Mouse (Mus musculus): ENCODE measurements around the gene Ap4m1. TPM values are rescaled to one million over a fixed set of nuclear protein-coding genes. Genes with fewer than 3 reads are reported as not detected.
A peak's percentile ranks its signal among the peaks of the same experiment; 100 is the strongest.

Ap4m1 gene
- polyA plus RNA-seq, 1 experiment from 2014 or later = 9.4 TPM

DNA sequence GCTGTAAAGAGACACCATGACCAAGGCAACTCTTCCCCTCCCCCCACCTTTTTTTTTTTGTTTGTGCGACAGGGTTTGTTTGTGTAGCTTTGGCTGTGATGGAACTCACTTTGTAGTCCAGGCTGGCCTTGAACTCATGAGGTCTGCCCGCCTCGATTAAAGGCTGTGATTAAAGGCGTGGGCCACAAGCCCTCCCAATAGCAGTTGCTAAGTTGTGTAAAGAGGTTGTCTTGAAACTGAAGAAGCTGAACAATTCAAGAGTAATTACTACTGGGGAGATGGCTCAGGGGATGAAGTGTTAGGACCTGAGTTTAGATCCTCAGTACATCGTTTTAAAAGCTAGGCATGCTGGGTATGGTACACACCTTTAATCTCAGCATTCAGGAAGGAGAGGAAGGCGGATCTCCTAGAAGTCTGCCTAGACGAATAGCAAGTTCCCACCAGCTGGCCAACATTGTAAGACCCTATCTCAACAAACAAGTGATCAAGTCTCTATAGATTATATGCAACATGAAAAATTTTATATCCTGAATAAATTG, 11.5 kb upstream of the Ap4m1 start:
- Histone ChIP-seq H3K9ac (ENCODE audit: low read length) (peak overlapping the region; percentile 76), H3K27me3 (ENCODE audit: control insufficient read depth, insufficient read depth, low read length) (no peaks in the 10 kb centered on the region), H3K36me3 (ENCODE audit: control insufficient read depth, insufficient read depth, low read length) (peaks cover 33% of the 10 kb centered on the region), H3K27ac (replicated peaks in 1 of 2; ENCODE audit: control insufficient read depth in 1 of 2, insufficient read depth in 1 of 2, low read depth in 2 of 2, low read length in 2 of 2) (0 out of 4 replicates have a peak overlapping the region, but pooled peaks of 1 of the 2 experiments have one; percentile 56), H3K9me3 (ENCODE audit: control insufficient read depth, low read length) (no peaks in the 10 kb centered on the region), H3K4me2 (ENCODE audit: low read length) (peak overlapping the region; percentile 80), H3K4me1 (ENCODE audit: control insufficient read depth in 2 of 2, insufficient read depth in 2 of 2, low read length in 2 of 2) (peaks cover 0 to 13% of the 10 kb centered on the region in 2 experiments; a peak in 2 of 4 replicates), H3K4me3 (ENCODE audit: control insufficient read depth in 1 of 2, insufficient read depth in 1 of 2, low read depth in 1 of 2, low read length in 2 of 2) (peak overlapping the region in 1 of 2 experiments; percentile 63; a peak in 3 of 4 replicates)
- no peak for ATAC-seq (ENCODE audit: insufficient number of reproducible peaks, insufficient read depth, low FRiP score, low read depth)
- WGBS = 67% methylated on average over 7 of the region's 7 CpGs

DNA sequence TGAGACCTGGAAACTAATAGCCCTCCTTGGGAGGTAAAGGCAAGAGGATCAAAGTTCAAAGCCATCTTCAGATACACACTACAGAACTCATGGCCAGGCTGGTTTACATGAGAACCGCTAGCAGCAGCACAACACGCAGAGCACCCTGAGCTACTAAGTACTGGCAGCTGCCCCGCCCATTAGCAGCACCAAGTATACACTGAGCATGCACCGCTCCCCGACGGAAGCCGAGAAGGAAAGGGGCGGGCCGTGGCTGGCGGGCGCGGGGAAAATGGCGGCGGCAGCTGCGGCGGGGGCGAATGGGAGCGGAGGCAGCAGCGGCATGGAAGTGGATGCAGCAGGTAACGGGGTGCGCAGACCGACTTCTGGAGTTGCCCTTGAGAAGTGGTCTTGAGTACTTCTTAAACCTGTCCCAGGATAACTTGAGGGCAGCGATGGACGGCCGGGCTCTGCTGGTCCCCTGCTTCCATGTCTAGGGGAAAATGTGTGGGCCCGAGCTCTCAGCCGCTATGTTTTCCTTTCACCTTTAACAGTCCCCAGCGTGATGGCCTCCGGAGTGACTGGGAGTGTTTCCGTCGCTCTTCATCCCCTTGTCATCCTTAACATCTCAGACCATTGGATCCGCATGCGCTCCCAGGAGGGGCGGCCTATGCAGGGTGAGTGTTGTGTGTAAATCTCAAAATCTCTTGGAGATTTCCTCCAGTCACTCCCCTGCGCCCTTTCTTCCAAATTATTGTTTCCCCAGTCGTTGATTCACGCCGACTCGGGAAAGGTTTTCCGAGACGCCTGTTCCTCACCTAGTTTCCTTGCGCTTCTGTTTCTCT, 10.7 kb upstream of the Ap4m1 start, which contains the start of gene Cops6:
Gene Cops6, plus strand, starts transcription at position 230 of the 824 bp plus-strand sequence.
- peak within 1 kb of the TSS; percentile 76 for H3K9ac ChIP-seq (ENCODE audit: low read length)
- H3K36me3 ChIP-seq (ENCODE audit: control insufficient read depth, insufficient read depth, low read length) = peaks cover 40% of the 10 kb centered on the region
- peaks cover 0 to 13% of the 10 kb centered on the region in 2 experiments; a peak in 2 of 4 replicates for H3K4me1 ChIP-seq (ENCODE audit: control insufficient read depth in 2 of 2, insufficient read depth in 2 of 2, low read length in 2 of 2)
- ATAC-seq (ENCODE audit: insufficient number of reproducible peaks, insufficient read depth, low FRiP score, low read depth) = peak; percentile 90
- under 1% methylated on average over 42 of the region's 42 CpGs for WGBS
- no peaks in the 10 kb centered on the region for H3K9me3 ChIP-seq (ENCODE audit: control insufficient read depth, low read length)
- no peaks in the 10 kb centered on the region for H3K27me3 ChIP-seq (ENCODE audit: control insufficient read depth, insufficient read depth, low read length)
- H3K4me3 ChIP-seq (ENCODE audit: control insufficient read depth in 1 of 2, insufficient read depth in 1 of 2, low read depth in 1 of 2, low read length in 2 of 2) = peak within 1 kb of the TSS; percentile 63 to 92
- peak within 1 kb of the TSS; percentile 56 to 74 for H3K27ac ChIP-seq (replicated peaks in 1 of 2; ENCODE audit: control insufficient read depth in 1 of 2, insufficient read depth in 1 of 2, low read depth in 2 of 2, low read length in 2 of 2)
- peak within 1 kb of the TSS; percentile 80 for H3K4me2 ChIP-seq (ENCODE audit: low read length)

DNA sequence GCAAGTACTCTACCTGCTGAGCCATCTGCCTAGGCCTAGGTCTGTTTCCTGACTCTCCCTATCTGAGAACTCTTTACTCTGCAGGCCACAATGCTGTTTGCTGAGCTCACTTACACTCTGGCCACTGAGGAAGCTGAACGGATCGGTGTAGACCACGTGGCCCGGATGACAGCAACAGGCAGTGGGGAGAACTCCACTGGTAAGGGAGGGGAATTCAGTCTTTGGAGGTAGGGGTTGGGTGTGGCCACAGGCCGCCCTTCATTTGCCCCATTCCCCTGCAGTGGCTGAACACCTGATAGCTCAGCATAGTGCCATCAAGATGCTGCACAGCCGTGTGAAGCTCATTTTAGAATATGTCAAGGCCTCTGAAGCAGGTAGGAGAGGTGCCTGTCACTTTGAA, 8.8 kb upstream of the Ap4m1 start:
- ATAC-seq (ENCODE audit: insufficient number of reproducible peaks, insufficient read depth, low FRiP score, low read depth) = no peak

DNA sequence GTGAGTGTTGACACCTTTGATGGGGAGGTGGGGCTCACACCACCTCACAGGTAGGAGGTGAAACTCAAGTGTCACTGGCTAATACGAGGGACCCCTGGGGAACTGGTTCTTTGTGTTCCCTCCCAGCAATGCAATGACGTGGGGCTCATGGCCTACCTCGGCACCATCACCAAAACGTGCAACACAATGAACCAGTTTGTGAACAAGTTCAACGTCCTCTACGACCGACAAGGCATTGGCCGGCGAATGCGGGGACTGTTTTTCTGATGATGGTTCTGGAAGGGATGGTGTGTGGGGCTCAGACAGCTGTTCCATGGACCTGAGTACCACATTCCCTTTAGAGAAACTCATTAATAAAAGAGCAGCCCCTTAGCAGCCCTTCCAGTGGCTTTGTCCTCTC, 8.2 kb upstream of the Ap4m1 start:
- H3K27me3 ChIP-seq (ENCODE audit: control insufficient read depth, insufficient read depth, low read length) = no peaks in the 10 kb centered on the region
- H3K4me1 ChIP-seq (ENCODE audit: control insufficient read depth in 2 of 2, insufficient read depth in 2 of 2, low read length in 2 of 2) = peaks cover 0 to 13% of the 10 kb centered on the region in 2 experiments; a peak in 2 of 4 replicates
- no peak for ATAC-seq (ENCODE audit: insufficient number of reproducible peaks, insufficient read depth, low FRiP score, low read depth)
- WGBS = 78% methylated on average over 10 of the region's 10 CpGs
- H3K9ac ChIP-seq (ENCODE audit: low read length) = no peak overlapping the region
- H3K27ac ChIP-seq (replicated peaks in 1 of 2; ENCODE audit: control insufficient read depth in 1 of 2, insufficient read depth in 1 of 2, low read depth in 2 of 2, low read length in 2 of 2) = no peak overlapping the region
- no peak overlapping the region for H3K4me3 ChIP-seq (ENCODE audit: control insufficient read depth in 1 of 2, insufficient read depth in 1 of 2, low read depth in 1 of 2, low read length in 2 of 2)
- peaks cover 66% of the 10 kb centered on the region for H3K36me3 ChIP-seq (ENCODE audit: control insufficient read depth, insufficient read depth, low read length)
- no peak overlapping the region for H3K4me2 ChIP-seq (ENCODE audit: low read length)
- no peaks in the 10 kb centered on the region for H3K9me3 ChIP-seq (ENCODE audit: control insufficient read depth, low read length)

More for the DNA sequence above, 8.8 kb upstream of the Ap4m1 start:
- Histone ChIP-seq H3K27ac (replicated peaks in 1 of 2; ENCODE audit: control insufficient read depth in 1 of 2, insufficient read depth in 1 of 2, low read depth in 2 of 2, low read length in 2 of 2) (no peak overlapping the region), H3K4me2 (ENCODE audit: low read length) (no peak overlapping the region), H3K9ac (ENCODE audit: low read length) (no peak overlapping the region), H3K9me3 (ENCODE audit: control insufficient read depth, low read length) (no peaks in the 10 kb centered on the region), H3K36me3 (ENCODE audit: control insufficient read depth, insufficient read depth, low read length) (peaks cover 60% of the 10 kb centered on the region), H3K4me1 (ENCODE audit: control insufficient read depth in 2 of 2, insufficient read depth in 2 of 2, low read length in 2 of 2) (peaks cover 0 to 13% of the 10 kb centered on the region in 2 experiments; a peak in 2 of 4 replicates), H3K4me3 (ENCODE audit: control insufficient read depth in 1 of 2, insufficient read depth in 1 of 2, low read depth in 1 of 2, low read length in 2 of 2) (no peak overlapping the region), H3K27me3 (ENCODE audit: control insufficient read depth, insufficient read depth, low read length) (no peaks in the 10 kb centered on the region)
- 75% methylated on average over 6 of the region's 6 CpGs for WGBS

DNA sequence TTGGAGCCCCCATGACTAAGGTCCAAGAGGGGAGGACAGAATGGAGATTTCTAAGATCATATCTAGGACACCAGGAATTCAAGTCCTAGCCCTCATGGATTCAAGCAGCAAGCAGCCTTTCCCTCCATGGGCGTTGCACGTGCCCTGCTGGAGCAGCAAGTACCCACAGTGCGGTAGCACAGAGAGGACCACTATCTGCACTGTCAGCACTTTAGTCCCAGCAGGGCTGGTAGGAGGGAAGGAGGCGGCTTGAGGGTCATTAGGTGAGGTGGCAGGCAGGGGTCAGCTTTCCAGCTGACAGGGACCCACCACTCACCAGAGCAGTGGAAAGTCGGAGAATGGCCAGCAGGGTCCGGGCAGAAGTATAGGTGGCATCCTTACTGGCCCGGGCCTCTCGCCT, 6.2 kb upstream of the Ap4m1 start:
- H3K27ac ChIP-seq (replicated peaks in 1 of 2; ENCODE audit: control insufficient read depth in 1 of 2, insufficient read depth in 1 of 2, low read depth in 2 of 2, low read length in 2 of 2) = no peak overlapping the region
- H3K9ac ChIP-seq (ENCODE audit: low read length) = no peak overlapping the region
- ATAC-seq (ENCODE audit: insufficient number of reproducible peaks, insufficient read depth, low FRiP score, low read depth) = no peak
- peaks cover 0 to 17% of the 10 kb centered on the region in 2 experiments; a peak in 2 of 4 replicates for H3K4me1 ChIP-seq (ENCODE audit: control insufficient read depth in 2 of 2, insufficient read depth in 2 of 2, low read length in 2 of 2)
- no peak overlapping the region for H3K4me3 ChIP-seq (ENCODE audit: control insufficient read depth in 1 of 2, insufficient read depth in 1 of 2, low read depth in 1 of 2, low read length in 2 of 2)
- no peaks in the 10 kb centered on the region for H3K27me3 ChIP-seq (ENCODE audit: control insufficient read depth, insufficient read depth, low read length)
- WGBS = 72% methylated on average over 8 of the region's 8 CpGs
- peaks cover 79% of the 10 kb centered on the region for H3K36me3 ChIP-seq (ENCODE audit: control insufficient read depth, insufficient read depth, low read length)
- no peak overlapping the region for H3K4me2 ChIP-seq (ENCODE audit: low read length)
- H3K9me3 ChIP-seq (ENCODE audit: control insufficient read depth, low read length) = no peaks in the 10 kb centered on the region

DNA sequence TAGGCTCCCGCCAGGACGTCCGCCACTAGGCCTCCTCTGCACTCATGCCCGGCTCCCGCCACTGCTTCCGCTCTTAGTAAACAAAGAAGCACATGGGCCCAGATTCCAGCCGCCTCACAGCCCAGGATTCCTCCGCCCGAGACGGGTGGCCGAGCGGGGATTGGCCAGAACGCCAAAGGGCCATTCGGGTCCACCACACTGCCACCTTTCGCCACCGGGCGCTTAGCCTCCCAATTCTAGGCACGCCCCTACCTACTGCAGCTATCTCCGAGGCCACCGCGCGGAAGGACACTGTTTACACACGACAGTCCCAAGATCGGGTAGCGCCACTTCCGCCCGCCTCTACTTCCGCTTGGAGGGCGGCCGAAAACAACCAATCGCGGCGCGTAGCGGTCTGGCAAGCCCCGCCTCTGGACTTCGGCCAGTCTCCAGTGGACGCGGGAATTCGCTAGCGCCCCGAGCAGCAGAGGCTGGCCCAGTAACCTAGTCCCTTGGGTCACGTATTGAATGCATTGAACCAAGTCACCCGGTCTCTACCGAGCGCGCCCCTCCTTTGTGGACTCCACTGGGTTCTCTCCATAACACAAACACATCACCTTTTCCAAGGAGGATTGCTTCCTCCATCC, 753 bp upstream of the Ap4m1 start:
- Histone ChIP-seq H3K27me3 (ENCODE audit: control insufficient read depth, insufficient read depth, low read length) (no peaks in the 10 kb centered on the region), H3K36me3 (ENCODE audit: control insufficient read depth, insufficient read depth, low read length) (peaks cover 62% of the 10 kb centered on the region), H3K4me3 (ENCODE audit: control insufficient read depth in 1 of 2, insufficient read depth in 1 of 2, low read depth in 1 of 2, low read length in 2 of 2) (peak overlapping the region; percentile 63 to 75), H3K9me3 (ENCODE audit: control insufficient read depth, low read length) (no peaks in the 10 kb centered on the region), H3K4me1 (ENCODE audit: control insufficient read depth in 2 of 2, insufficient read depth in 2 of 2, low read length in 2 of 2) (peaks cover 3 to 17% of the 10 kb centered on the region in 2 experiments; a peak in 3 of 4 replicates), H3K27ac (replicated peaks in 1 of 2; ENCODE audit: control insufficient read depth in 1 of 2, insufficient read depth in 1 of 2, low read depth in 2 of 2, low read length in 2 of 2) (peak overlapping the region; percentile 89 to 90), H3K9ac (ENCODE audit: low read length) (peak overlapping the region; percentile 84), H3K4me2 (ENCODE audit: low read length) (peak overlapping the region; percentile 94)
- peak; percentile 87 for ATAC-seq (ENCODE audit: insufficient number of reproducible peaks, insufficient read depth, low FRiP score, low read depth)
- WGBS = under 1% methylated on average over 47 of the region's 47 CpGs

DNA sequence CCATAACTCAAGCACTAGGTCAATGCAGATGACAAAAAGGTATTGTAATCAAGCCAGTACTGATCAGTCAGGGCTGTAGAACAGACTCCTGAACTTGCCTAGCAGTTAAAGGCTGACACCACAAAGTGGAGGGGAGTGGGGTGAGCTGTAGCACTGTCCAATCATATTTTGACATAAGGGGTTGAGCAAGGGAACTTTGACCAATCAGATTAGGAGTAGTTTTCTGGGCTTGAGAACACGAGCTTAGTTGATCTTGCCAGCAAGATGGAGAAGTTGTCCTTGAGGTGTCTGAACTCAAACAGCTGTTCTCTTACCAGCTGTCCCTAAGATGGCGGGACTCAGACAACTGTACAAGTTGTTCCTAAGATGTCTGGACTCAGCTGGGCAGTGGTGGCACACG, 1.4 kb downstream of the Ap4m1 start:
- Histone ChIP-seq H3K9me3 (ENCODE audit: control insufficient read depth, low read length) (no peaks in the 10 kb centered on the region), H3K36me3 (ENCODE audit: control insufficient read depth, insufficient read depth, low read length) (peaks cover 62% of the 10 kb centered on the region), H3K27ac (replicated peaks in 1 of 2; ENCODE audit: control insufficient read depth in 1 of 2, insufficient read depth in 1 of 2, low read depth in 2 of 2, low read length in 2 of 2) (no peak overlapping the region), H3K4me2 (ENCODE audit: low read length) (no peak overlapping the region), H3K4me1 (ENCODE audit: control insufficient read depth in 2 of 2, insufficient read depth in 2 of 2, low read length in 2 of 2) (peaks cover 3 to 17% of the 10 kb centered on the region in 2 experiments; a peak in 3 of 4 replicates), H3K27me3 (ENCODE audit: control insufficient read depth, insufficient read depth, low read length) (no peaks in the 10 kb centered on the region), H3K4me3 (ENCODE audit: control insufficient read depth in 1 of 2, insufficient read depth in 1 of 2, low read depth in 1 of 2, low read length in 2 of 2) (no peak overlapping the region), H3K9ac (ENCODE audit: low read length) (no peak overlapping the region)
- ATAC-seq (ENCODE audit: insufficient number of reproducible peaks, insufficient read depth, low FRiP score, low read depth) = no peak
- WGBS = 82% methylated on average over 3 of the region's 3 CpGs
